In the genomic region with DNA sequence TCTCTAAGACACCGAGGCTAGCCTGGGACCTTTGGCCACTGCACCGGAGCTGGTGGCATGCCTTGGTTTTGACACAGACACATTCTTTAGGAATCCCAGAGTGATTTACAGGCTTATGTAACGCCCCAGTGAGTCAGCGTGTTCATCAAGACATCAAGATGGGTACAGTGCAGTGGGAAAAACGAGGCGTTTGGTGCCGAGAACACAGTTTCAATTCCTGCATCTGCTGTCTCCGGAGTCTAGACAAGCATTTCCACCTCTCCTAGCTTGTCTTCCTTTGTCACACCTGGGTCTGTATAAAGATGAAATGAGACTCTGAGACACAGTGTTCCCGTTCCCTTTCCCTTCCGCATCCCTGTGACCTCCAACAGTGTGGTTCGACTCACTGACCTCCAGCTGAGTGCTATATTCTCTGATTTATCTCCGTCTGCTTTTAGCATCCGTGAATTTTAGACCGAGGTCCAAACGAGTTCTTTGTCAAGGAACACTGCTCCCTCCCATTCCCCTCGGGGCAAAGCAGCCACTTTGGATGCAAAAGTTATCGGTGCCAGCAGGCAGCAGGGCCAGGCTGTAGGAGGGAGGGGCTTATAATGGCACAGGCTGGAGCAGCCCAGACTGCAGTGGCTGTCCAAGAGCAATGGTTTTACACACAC, we compare ENCODE assay signal across 8 mouse cellular contexts. TPM values are rescaled to one million over a fixed set of nuclear protein-coding genes. Genes with fewer than 3 reads are reported as not detected.
DNase-seq lines count a peak whose midpoint lies in the region; ATAC-seq and TF ChIP-seq lines count a peak whose summit lies in the region.

No protein-coding gene starts in this region.

- H3K27me3 ChIP-seq in forebrain, embryonic 14.5 days (replicated peaks; ENCODE audit: control insufficient read depth, insufficient read depth, low read length) = no peaks in the 10 kb centered on the region
- no peaks in the 10 kb centered on the region for H3K27me3 ChIP-seq in midbrain, embryonic 15.5 days (replicated peaks)
- H3K27me3 ChIP-seq in stomach, postnatal 0 days (ENCODE audit: control insufficient read depth, insufficient read depth, low read length) = no peaks in the 10 kb centered on the region

- no peak for DNase-seq in frontal cortex, postnatal 10 days (ENCODE audit: low spot score in 2 of 2)
- peak; percentile 63 for DNase-seq in adrenal gland, adult 8-10 months
- peak; percentile 77 for DNase-seq in forebrain, embryonic 14.5 days (ENCODE audit: low spot score)
- peak; percentile 70 for DNase-seq in kidney, postnatal 14 days
- no peak for DNase-seq in stomach, postnatal 0 days (ENCODE audit: low spot score)

- peak overlapping the region; percentile 33 for H3K4me2 ChIP-seq in forebrain, embryonic 14.5 days (ENCODE audit: low read length)
- H3K4me2 ChIP-seq in midbrain, embryonic 15.5 days = peak overlapping the region; percentile 41
- no peak overlapping the region; the same call in 1 of the 2 replicates for H3K4me2 ChIP-seq in stomach, postnatal 0 days (replicated peaks; ENCODE audit: low read depth)

- H3K9me3 ChIP-seq in forebrain, embryonic 14.5 days (replicated peaks; ENCODE audit: control insufficient read depth, low read length) = no peaks in the 10 kb centered on the region
- H3K9me3 ChIP-seq in midbrain, embryonic 15.5 days = no peaks in the 10 kb centered on the region
- H3K9me3 ChIP-seq in stomach, postnatal 0 days (ENCODE audit: control insufficient read depth, low read length) = no peaks in the 10 kb centered on the region

- no peak for TF ChIP-seq CTCF in stomach, postnatal 0 days (IDR thresholded peaks at IDR 0.05; ENCODE audit: low read depth)

- no peak overlapping the region for H3K4me3 ChIP-seq in forebrain, embryonic 14.5 days (ENCODE audit: low read depth, low read length)
- no peak overlapping the region for H3K4me3 ChIP-seq in midbrain, embryonic 15.5 days
- no peak overlapping the region for H3K4me3 ChIP-seq in stomach, postnatal 0 days (ENCODE audit: low read depth, low read length)

- TF ChIP-seq EP300 in stomach, postnatal 0 days (optimal IDR thresholded peaks at IDR 0.05) = no peak

- peak; percentile 80 for ATAC-seq in frontal cortex, adult (ENCODE audit: low TSS enrichment)
- peak; percentile 89 for ATAC-seq in forebrain, embryonic 14.5 days
- ATAC-seq in midbrain, embryonic 15.5 days (replicated peaks) = peak; percentile 86
- ATAC-seq in erythroblast, adult 5-6 weeks (replicated peaks; ENCODE audit: low FRiP score, poor library complexity, severe bottlenecking) = no peak
- ATAC-seq in stomach, postnatal 0 days (ENCODE audit: low FRiP score, low TSS enrichment) = no peak

- H3K4me1 ChIP-seq in forebrain, embryonic 14.5 days (ENCODE audit: control insufficient read depth, insufficient read depth, low read length) = peaks cover 8% of the 10 kb centered on the region
- peaks cover 14% of the 10 kb centered on the region for H3K4me1 ChIP-seq in midbrain, embryonic 15.5 days
- no peaks in the 10 kb centered on the region for H3K4me1 ChIP-seq in stomach, postnatal 0 days (replicated peaks; ENCODE audit: control insufficient read depth, insufficient read depth)

- whole genome bisulfite sequencing in forebrain, embryonic 14.5 days = 46% methylated on average over 17 of the region's 17 CpGs
- WGBS in midbrain, embryonic 15.5 days = 37% methylated on average over 17 of the region's 17 CpGs
- 59% methylated on average over 17 of the region's 17 CpGs for WGBS in stomach, postnatal 0 days

- H3K36me3 ChIP-seq in forebrain, embryonic 14.5 days (ENCODE audit: control insufficient read depth, insufficient read depth, low read length) = no peaks in the 10 kb centered on the region
- H3K36me3 ChIP-seq in midbrain, embryonic 15.5 days (replicated peaks) = no peaks in the 10 kb centered on the region
- H3K36me3 ChIP-seq in stomach, postnatal 0 days (ENCODE audit: control insufficient read depth, insufficient read depth, low read length) = no peaks in the 10 kb centered on the region

- H3K27ac ChIP-seq in forebrain, embryonic 14.5 days (ENCODE audit: low read depth, low read length) = no peak overlapping the region; the same call in 1 of the 2 replicates
- H3K27ac ChIP-seq in midbrain, embryonic 15.5 days = peak overlapping the region; percentile 58
- H3K27ac ChIP-seq in stomach, postnatal 0 days (replicated peaks) = no peak overlapping the region

- no peak overlapping the region for H3K9ac ChIP-seq in forebrain, embryonic 14.5 days (ENCODE audit: low read length)
- H3K9ac ChIP-seq in midbrain, embryonic 15.5 days = no peak overlapping the region
- no peak overlapping the region for H3K9ac ChIP-seq in stomach, postnatal 0 days (ENCODE audit: low read length)

RNA-seq across cellular contexts. Expression of a gene that starts 21.9 kb away (rescaled TPM):
- 10 to 100 TPM; 87.1 to 97.1 (median 92.0) TPM for total RNA-seq in adrenal gland, adult 8-10 months (2022)
- 66.3 and 71.1 TPM in 2 replicates for polyA plus RNA-seq in forebrain, embryonic 14.5 days (2014; fragmentation: Nextera tagmentation; extraction: Ambion mirVana)
- 46.3 and 49.9 TPM in 2 replicates for polyA plus RNA-seq in midbrain, embryonic 15.5 days (2015; fragmentation: Nextera tagmentation; extraction: Ambion mirVana)
- total RNA-seq in erythroblast, adult 5-6 weeks (2015; ENCODE audit: low replicate concordance) = 15.7 and 28.2 TPM in 2 replicates
- total RNA-seq in erythroblast, adult 5-6 weeks (2017; ENCODE audit: low replicate concordance) = 0.42 and 8.2 TPM in 2 replicates
- 101 and 119 TPM in 2 replicates for polyA plus RNA-seq in stomach, postnatal 0 days (2015; fragmentation: Nextera tagmentation; extraction: Ambion mirVana)

Comparison
In these comparisons a context has a peak if more than half of its experiments do, and no peak if none do; other contexts are left out.
1. ATAC-seq: peak in frontal cortex, adult (single experiment), forebrain, embryonic 14.5 days (single experiment) and midbrain, embryonic 15.5 days (single experiment); none in erythroblast, adult 5-6 weeks (single experiment) and stomach, postnatal 0 days (single experiment).
2. DNase-seq: peak in adrenal gland, adult 8-10 months (single experiment), forebrain, embryonic 14.5 days (single experiment) and kidney, postnatal 14 days (single experiment); none in frontal cortex, postnatal 10 days (0 of 2) and stomach, postnatal 0 days (single experiment).